Mouse (Mus musculus) layer of hippocampus, adult 9-11 months (tissue): ENCODE measurements around the gene Eif2s3y.

Source experiments
- DNase-seq: peaks from one replicate; pipeline ENCODE4 v3.0.0; 2022

Gene Eif2s3y

DNA sequence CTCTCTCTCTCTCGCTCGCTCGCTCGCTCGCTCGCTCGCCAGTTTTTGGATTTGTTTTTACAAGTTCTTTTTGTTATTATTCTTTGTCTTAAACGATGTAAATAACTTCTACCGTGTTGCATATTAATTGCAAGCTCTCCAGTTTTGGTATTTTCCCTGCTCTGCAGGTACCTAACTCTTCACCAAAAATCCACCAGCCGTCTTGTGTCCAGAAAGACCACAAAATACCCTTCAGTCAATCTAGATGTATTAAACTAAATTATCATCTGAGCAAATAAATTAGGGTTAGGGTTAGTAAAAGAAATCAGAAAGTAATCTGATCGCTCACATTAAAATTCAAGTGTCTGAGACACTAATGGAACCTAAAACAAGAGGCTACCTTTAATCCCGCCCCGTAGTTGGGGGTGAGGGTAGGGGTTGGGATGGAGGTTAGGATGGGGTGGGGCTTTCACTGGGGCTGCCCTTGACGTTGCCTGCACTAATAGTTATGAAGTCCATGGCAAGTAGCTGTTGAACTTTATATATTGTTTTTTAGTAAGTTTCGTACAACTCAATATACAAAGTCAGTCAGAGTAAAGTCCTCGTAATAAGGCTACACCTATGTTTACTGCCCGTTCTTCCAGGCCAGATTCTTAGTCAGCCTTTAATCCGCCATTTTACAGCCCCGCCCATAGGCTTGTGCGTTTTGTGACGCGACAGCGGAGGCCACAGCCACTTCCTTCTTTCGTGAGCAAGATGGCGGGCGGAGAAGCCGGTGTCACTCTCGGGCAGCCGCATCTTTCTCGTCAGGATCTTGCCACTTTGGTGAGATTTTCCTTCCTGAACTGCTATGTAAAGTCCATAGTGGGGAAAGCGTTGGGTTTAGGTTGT, at the start of gene Eif2s3y:
TSS of gene Eif2s3y (plus strand) at position 662 of the 870 bp plus-strand sequence.
- DNase-seq: peak; percentile 76
